Mouse (Mus musculus) effector memory CD4-positive, alpha-beta T cell, adult 7 months (primary cell): ENCODE data around the gene Zfp184. TPM values are rescaled to one million over a fixed set of nuclear protein-coding genes. Genes with fewer than 3 reads are reported as not detected.

Source experiments
- polyA plus RNA-seq: library from polyadenylated mRNA; unstranded; fragments of 100-300 nt; shearing (Covaris generic); gene quantifications from one replicate; pipeline ENCODE4 v1.2.1, GENCODE M21; 2017

The Zfp184 gene
- polyA plus RNA-seq: 2.4 TPM

DNA sequence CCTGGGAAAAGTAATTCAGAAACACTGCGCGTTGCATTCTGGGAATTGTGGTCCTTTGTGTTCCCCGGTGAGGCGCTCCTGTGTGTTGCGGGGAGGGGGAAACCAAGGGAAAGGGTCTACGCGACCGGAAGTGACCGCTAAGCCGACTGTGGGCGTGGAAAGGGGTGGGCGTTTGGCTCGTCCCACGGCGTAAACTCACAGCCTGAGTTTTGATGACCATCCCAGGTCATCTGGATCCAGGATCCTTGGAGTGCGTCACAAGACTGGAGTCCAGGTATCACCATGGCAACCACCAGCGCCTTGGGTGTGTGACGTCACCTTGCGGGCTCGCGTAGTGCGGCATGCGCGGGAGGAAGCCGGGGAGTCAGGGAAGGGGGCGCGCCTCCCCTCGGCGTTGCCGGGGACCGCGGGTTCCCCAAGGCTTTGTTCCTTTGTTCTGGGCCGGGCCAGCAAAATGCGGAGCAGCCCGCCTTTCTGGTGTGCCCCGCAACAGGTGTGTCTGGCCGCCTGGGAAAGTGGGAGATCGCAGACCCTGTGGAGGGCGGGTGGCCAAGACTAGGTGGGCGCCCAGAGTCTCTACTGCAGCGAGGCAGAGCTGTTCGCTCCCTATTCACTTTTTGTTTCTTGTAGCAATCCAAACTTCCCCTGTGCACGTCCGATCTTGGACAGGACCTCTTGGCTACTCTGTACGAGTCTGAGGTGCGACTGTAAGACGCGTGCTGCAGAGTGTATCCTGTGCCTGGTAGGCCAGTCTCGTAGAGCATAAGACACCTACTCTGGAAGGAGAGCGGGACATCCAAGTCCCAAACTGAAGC lies at the start of gene Zfp184:
TSS of gene Zfp184 (plus strand) at position 169 of the 815 bp plus-strand sequence.

DNA sequence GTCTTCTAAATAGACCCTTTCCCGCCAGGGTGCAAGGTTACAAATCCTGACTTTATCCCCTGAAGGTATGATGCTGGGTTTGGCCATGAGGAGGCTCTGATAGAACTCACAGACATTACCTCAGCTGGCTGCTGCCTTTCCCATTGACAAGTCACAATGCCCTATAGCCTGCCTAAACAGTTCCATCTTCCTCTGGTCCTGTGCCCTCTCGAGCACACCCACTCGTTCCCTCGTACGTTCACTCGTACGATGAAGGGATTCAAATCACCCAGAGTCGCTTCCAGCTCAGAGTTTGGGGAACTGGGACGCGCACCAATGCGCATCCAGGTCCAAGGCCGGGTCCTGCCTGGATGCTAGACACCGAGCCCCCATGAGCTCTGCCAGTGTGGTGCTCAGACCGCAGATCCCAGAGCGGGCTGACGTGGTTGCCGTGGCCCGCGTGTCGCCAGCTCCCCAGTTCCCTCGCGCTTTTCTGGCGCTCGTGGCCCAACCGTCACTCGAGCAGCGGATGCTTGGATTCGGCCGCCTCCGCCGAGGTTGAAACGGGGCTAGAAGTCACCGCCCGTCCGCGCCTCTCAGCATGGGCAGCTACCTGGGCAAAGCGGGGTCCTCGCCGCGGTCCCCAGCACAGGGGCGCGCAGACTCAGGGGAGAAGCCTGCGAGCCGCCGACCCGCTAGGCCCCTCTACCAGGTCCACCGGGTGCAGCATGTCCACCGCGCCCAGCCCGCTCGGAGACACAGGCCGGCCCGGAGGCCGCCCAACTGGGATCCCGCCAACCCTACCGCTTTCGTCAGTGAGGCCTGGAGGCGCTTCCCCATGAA lies 36.3 kb downstream of the Zfp184 start, which contains the start of gene Pom121l2:
TSS of gene Pom121l2 (plus strand) at position 214 of the 822 bp plus-strand sequence.

DNA sequence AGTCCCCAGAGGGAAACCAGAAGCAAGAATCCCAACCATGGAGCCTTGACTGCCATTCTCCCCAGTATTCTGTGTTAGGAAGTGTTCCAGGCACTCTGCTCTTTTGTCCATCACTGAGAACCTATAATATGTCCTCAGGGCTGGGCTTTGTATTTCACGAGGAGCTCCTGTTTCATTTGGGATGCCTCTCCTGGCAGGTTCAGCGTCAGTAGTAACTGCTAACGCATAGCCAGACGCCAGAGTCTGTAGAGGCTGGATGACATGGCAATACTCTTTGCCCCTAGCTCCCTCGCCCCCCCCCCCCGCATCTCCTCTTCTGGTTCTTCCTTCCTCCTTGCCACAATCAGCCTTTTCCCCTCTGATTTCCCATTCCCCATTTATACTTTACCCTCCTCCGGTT lies 64.7 kb downstream of the Zfp184 start, which contains the start of gene Prss16:
TSS of gene Prss16 (minus strand) at position 101 of the 400 bp plus-strand sequence.

Other genes starting within 250 kb of the Zfp184 start
- gene Olfr1359, start 247.0 kb upstream of the Zfp184 start, polyA plus RNA-seq: not detected
- gene Hist1h2bl, start 229.0 kb upstream of the Zfp184 start, polyA plus RNA-seq: not detected
- gene Hist1h2ai, start 228.7 kb upstream of the Zfp184 start, polyA plus RNA-seq: not detected
- gene Hist1h3h, start 227.4 kb upstream of the Zfp184 start, polyA plus RNA-seq: 3.6 TPM
- gene Hist1h2bm, start 223.1 kb upstream of the Zfp184 start, polyA plus RNA-seq: not detected
- gene Hist1h4j, start 210.0 kb upstream of the Zfp184 start, polyA plus RNA-seq: 0.93 TPM
- 15.4 TPM for gene Hist1h4k, start 194.6 kb upstream of the Zfp184 start, polyA plus RNA-seq
- not detected for gene Hist1h2ak, start 191.3 kb upstream of the Zfp184 start, polyA plus RNA-seq
- not detected for gene Hist1h2bn, start 191.0 kb upstream of the Zfp184 start, polyA plus RNA-seq
- not detected for gene Hist1h1b, start 164.5 kb upstream of the Zfp184 start, polyA plus RNA-seq
- not detected for gene Hist1h3i, start 161.7 kb upstream of the Zfp184 start, polyA plus RNA-seq
- gene Hist1h2an, start 157.9 kb upstream of the Zfp184 start, polyA plus RNA-seq: not detected
- gene Hist1h2bp, start 157.6 kb upstream of the Zfp184 start, polyA plus RNA-seq: not detected
- gene Hist1h2bq, start 134.9 kb upstream of the Zfp184 start, polyA plus RNA-seq: 4.2 TPM
- not detected for gene Hist1h2ao, start 134.6 kb upstream of the Zfp184 start, polyA plus RNA-seq
- gene Hist1h4m, start 133.3 kb upstream of the Zfp184 start, polyA plus RNA-seq: not detected
- gene Hist1h4n, start 112.9 kb upstream of the Zfp184 start, polyA plus RNA-seq: 20.0 TPM
- 30.1 TPM for gene Hist1h2ap, start 111.6 kb upstream of the Zfp184 start, polyA plus RNA-seq
- gene Hist1h2br, start 111.4 kb upstream of the Zfp184 start, polyA plus RNA-seq: 4.6 TPM
- gene Pom121l2, start 36.1 kb downstream of the Zfp184 start, polyA plus RNA-seq: not detected
- 6.0 TPM for gene Prss16, start 64.6 kb downstream of the Zfp184 start, polyA plus RNA-seq
- not detected for gene Hist1h2ah, start 90.5 kb downstream of the Zfp184 start, polyA plus RNA-seq
- gene Hist1h2bk, start 90.8 kb downstream of the Zfp184 start, polyA plus RNA-seq: not detected
- 10.9 TPM for gene Hist1h4i, start 96.3 kb downstream of the Zfp184 start, polyA plus RNA-seq
- not detected for gene Hist1h2ag, start 97.8 kb downstream of the Zfp184 start, polyA plus RNA-seq
- 1.3 TPM for gene Hist1h2bj, start 98.1 kb downstream of the Zfp184 start, polyA plus RNA-seq
- not detected for gene Vmn1r188, start 139.3 kb downstream of the Zfp184 start, polyA plus RNA-seq
- not detected for gene Vmn1r189, start 160.7 kb downstream of the Zfp184 start, polyA plus RNA-seq
- gene Vmn1r191, start 238.9 kb downstream of the Zfp184 start, polyA plus RNA-seq: not detected
- gene Vmn1r192, start 246.0 kb downstream of the Zfp184 start, polyA plus RNA-seq: not detected